Mouse (Mus musculus): Measurements from ENCODE around the gene Kmt5a.
"Not testable (repeated sequence)": the region's sequence is repeated elsewhere in the genome, so short reads cannot be mapped to it uniquely, and the experiment has no call there.

Gene Kmt5a

GRCm38 (mm10) chr5:124483655-124484396 is 44.1 kb downstream of the Kmt5a start:
- DNase-seq: no peak

DNA sequence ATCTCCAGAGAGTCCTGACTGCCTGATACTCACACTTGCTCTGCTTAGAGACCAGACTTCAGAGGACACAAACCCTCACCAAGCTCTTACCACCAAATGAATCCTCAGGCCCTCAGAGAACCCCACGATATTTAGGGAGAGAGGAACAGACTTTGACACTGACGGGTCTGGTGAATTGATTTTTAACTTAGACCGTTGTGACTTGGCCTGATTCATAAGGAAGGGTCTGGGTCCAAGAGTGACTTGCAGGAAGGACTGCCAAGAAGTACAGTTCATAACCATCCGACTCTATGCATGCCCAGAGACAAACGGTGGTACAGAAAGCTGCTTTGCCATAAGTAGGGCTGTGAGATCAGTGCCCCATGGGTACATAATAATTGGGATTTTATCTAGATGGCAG is 45.9 kb downstream of the Kmt5a start:
- no peak for DNase-seq

- DNase-seq: no peak
Observed at GRCm38 (mm10) chr5:124488885-124489284, 49.2 kb downstream of the Kmt5a start.

- DNase-seq: no peak
Observed at GRCm38 (mm10) chr5:124491732-124492131, 52.0 kb downstream of the Kmt5a start.

DNA sequence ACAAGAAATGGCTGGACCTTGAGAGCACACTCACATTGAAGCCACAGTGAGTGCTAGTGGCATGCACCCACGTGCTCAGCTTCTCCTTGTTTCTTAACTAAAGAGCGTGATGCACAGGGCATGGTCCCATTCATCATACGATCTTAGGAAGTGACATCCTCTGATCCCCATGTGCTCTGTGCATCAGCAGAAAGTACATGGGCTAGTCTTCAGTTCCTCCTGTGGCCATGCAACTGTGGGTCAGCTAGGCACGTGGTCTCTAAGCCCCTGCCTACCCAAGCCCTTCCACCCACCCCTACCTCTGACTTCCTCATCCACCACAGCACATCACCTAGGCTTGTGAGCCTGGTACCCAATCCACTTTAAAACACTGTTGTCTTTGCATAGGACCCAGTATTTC is 52.9 kb downstream of the Kmt5a start:
- DNase-seq: no peak

GRCm38 (mm10) chr5:124493455-124493854 is 53.7 kb downstream of the Kmt5a start:
- DNase-seq: no peak

DNA sequence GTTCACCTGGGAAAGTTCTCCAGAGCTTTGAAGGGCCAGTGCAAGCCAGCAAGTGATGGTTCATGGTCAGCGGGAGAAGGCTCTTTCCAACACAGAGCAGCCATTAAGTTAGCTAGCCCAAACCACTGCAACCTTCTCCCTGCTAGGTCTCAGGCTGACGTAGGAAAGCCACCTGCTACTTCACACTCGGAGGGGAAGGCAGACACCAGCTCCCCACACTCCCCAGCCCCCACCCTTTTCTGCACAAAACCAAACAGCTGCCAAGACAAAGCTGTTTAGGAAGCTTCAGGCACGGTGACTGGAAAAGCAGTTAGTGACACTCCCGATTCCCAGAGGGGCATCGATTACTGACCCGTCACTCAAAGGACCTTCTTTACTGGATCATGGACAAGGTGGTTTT is 55.8 kb downstream of the Kmt5a start:
- no peak for DNase-seq

DNA sequence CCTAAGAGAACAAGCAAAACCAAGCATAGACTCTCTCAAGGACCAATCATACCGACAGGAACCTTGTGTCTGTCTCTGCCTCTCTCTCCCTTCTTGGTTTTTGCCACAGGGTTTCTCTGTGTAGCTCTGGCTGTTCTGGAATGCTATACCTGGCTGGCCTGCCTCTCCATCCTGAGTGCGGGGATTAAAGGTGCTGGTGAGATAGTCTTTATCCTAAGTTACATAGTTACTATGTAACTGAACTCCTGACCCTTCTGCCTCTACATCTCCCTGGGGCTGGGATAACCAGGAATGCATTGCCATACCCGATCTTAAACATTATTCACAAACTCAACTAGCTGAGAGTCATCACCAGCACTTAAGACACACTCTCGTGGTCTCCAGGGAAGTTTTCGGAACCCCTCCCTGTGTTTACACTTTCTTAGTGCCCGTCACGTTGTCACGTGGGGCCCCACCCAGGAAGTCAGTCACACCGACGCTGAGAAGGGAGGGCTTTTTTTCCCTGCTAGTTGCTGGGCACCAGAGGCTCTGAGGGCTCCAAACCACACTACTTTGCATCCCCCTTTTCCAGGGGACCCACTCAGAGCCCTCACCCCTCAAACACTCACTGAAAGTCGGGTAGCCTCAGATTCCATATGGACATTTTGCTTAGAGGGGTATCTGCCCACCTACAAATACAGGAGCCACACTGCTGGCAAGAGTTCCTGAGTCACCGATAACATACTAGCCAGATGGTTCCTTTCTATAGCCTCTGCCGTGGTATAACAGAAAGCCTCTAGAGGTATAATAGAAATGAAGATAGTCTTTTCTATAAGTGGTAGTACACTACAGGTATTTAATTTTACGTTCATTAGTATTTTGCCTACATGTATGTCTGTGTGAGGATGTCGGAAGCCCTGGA is 57.1 kb downstream of the Kmt5a start:
- no peak for DNase-seq

DNA sequence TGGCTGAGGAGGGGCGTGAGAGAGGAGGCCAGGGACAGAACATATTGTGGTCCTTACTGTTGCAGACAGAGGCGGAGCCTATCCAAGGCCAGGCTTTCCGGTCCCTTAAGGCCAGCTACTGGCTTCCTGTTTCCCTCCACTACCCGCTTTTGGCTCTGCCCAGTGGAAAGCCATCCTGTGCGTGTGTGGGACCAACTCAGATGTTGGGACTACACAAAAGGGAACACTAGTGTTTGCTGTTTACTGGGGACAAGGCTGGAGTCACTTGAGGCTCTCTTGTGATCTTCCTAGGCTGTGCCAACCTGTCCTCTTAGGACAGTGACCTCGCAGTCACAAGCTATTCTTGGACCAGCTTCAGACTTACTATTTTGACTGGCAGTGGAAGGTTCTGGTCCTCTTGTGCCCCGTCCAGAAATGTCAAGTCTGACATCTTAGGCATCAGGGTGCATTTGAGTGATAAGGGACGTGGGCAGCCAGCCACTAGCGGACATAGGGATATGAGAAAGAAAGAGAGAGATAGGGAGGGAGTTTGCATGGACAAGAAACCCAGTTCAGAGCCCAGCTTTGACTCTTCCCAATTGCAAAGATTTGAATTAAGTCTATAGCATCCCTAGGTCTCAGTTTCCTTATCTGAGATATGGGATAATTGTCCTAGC is 58.6 kb downstream of the Kmt5a start:
- no peak for DNase-seq

GRCm38 (mm10) chr5:124499001-124499400 is 59.3 kb downstream of the Kmt5a start:
- no peak for DNase-seq

DNA sequence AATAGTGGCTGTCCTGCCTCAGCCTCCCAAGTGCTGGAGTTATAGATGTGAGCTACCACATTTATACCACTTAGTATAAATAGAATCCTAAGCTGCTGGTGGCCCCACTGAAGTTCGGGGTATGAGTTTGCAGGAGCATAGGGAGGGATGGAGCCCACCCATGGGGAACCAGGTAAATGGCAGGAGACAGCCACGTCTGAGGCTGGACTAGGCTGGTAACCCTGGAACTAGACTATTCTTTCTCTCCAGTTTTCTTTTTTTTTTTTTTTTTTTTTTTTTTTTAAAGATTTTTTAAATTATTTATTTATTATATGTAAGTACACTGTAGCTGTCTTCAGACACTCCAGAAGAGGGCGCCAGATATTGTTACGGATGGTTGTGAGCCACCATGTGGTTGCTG is 60.3 kb downstream of the Kmt5a start:
- DNase-seq: not testable (repeated sequence)

GRCm38 (mm10) chr5:124500573-124500972 is 60.8 kb downstream of the Kmt5a start:
- no peak for DNase-seq

DNA sequence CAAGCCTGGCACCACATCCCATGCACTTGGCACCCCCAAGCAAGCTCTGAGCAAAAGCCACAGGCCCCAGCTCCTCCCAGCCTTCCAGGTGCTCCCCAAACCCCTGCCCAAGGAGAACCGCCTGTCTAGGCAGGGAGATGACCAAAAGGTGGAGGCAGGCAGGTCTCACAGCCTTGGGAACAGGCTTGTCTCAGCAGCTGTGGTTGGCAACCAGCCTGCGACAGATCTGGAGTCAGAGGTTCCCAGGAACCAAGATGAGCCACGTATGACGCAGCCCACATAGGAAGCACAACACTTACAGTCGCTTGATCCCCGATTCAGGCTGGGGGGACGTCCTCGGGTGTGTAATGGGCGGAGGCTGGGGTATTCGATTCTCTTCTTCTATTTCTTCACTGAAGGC is 61.8 kb downstream of the Kmt5a start:
- DNase-seq: no peak

DNA sequence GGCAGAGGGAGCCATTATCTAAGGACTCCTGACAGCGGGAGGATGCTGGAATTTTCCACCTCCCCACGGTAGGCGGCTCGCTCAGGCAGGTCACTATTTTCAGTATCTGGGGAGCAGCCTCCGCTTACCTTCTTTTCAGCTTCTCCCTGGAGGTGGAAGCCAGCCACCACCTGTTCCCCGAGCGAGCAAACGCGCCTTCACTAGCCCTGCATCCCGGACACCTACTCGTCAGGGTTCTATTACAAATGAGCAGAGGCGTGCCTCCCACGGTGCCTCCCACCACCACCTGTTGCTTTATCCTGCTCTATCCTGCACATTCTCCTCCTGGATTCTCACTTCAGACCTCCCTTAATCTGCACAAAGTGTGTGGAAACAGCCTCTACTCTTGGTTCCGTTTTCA is 64.0 kb downstream of the Kmt5a start:
- no peak for DNase-seq

- no peak for DNase-seq
Observed at GRCm38 (mm10) chr5:124505235-124505634, 65.5 kb downstream of the Kmt5a start.

- DNase-seq: no peak
Observed at GRCm38 (mm10) chr5:124506731-124507359, 67.1 kb downstream of the Kmt5a start.

- DNase-seq: no peak
Observed at GRCm38 (mm10) chr5:124509200-124509599, 69.5 kb downstream of the Kmt5a start.

DNA sequence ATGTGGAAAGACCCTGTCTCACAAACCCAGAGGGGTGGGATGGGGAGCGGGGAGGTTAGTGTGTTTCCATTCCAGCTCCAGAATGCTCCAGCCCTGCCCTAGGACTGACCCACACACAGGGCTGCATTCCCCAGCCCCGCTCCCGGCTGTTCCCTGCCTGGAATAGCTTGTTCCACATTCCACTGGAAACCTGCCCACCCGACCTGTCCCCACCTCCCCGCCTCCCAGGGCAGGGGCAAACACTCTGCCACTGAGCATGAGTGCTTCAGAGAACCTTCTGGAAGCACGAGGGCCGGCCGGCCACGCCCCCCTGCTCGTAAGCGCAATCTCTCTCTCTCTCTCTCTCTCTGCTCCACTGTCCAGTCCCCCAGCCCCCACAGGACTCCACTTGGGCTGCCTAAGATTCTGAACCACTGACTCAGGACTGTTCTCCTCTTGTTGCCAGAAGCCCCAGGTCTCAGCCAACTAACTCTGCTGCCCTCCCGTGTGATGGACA is 70.1 kb downstream of the Kmt5a start:
- DNase-seq: no peak

DNA sequence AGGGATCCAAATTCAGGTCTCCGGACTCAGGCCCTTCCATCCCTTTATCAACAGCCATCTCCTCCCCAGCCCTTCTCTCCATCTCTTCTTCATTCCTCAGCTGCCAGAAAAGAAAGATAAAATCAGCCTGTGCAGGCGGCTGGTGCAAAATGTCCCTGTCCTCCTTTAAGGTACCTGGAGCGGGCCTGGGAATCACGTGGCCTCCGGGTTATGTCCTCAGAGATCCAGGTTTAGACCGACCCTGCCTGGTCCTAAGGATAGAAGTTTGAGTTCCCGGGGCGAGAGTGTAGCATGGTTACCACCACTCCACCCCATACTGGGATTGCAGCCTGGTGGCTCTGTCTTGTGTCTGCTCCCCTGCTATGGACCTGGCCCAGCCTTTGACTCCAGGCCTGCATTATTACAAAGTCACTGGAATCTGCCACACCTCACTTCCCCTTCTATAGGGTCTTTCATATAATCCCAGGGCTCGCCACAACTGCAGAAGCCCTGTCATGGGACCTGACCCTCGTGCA is 70.9 kb downstream of the Kmt5a start:
- no peak for DNase-seq

Data from cerebellum, adult 18-20 months (tissue).